Mouse (Mus musculus) heart, adult 9 months (tissue): ENCODE measurements around the gene Zfp667.
A peak's percentile ranks its signal among the peaks of the same experiment; 100 is the strongest.

ENCODE experiments used
- DNase-seq, 2 experiments: peaks; one replicate each; pipeline ENCODE4 v3.0.0; 2022; ENCODE audit warnings: low spot score in 2 of 2

The Zfp667 gene

GRCm38 (mm10) chr7:6330458-6331232 is 44.3 kb downstream of the Zfp667 start:
- DNase-seq: peak in 1 of 2 experiments; percentile 1

- peak; percentile 81 to 85 for DNase-seq
These were observed 45.0 kb downstream of the Zfp667 start, which contains the start of gene Zfp583 for GRCm38 (mm10) chr7:6331233-6331956. Gene Zfp583 (minus strand): TSS chr7:6331285.

GRCm38 (mm10) chr7:6339865-6340264 is 53.5 kb downstream of the Zfp667 start:
- no peak for DNase-seq

- DNase-seq: peak; percentile 28 to 49
These were observed 57.2 kb downstream of the Zfp667 start, which contains the start of gene Gm3854 for GRCm38 (mm10) chr7:6343501-6344071. Gene Gm3854 (plus strand): TSS chr7:6343759.

- no peak for DNase-seq
These were observed 57.7 kb downstream of the Zfp667 start for GRCm38 (mm10) chr7:6344124-6344523.
